Mouse (Mus musculus): ENCODE measurements at regions not wholly inside any gene's neighbourhood (a gene's known extent, or its start where the extent isn't known, plus 50 kb on each side); places are given as distances from the start of the nearest gene placed in this dataset.

- DNase-seq: no peak
- intact Hi-C loops (cut with DNase I; ENCODE audit: low total_unique reads): loop anchor here (5.0 to 10.0 kb wide), 2 partner anchors 613 to 816 kb away; partner anchors contain the start of gene Jag1
Observed at GRCm38 (mm10) chr2:137730472-137730931, 525.9 kb upstream of the Btbd3 start.

DNA sequence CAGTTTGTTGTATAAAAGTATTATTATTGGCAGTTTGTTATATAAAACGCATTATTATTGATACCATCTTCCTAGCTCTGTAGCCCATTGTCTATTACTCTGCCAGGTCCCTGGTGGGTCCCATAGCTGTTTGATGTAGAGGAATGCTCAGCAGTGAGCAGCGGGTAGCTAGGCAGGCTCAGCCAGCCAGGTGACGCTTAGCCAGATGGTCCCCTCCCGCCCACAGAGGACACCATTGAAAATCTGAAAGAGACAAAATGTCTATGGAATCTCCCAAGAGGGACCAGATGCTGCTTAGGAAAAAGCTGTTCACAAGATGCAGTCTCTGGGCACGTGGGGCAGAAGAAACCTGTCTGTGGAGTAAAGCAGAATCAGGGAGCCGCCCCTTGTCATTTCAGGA lies 526.5 kb upstream of the Btbd3 start:
- DNase-seq: no peak
- intact Hi-C loops (cut with DNase I; ENCODE audit: low total_unique reads): loop anchor here (5.0 to 10.0 kb wide), 2 partner anchors 613 to 815 kb away; partner anchors contain the start of gene Jag1

GRCm38 (mm10) chr2:137729207-137729606 lies 527.2 kb upstream of the Btbd3 start:
- intact Hi-C loops (cut with DNase I; ENCODE audit: low total_unique reads): no loop called here
- DNase-seq: no peak

- intact Hi-C loops (cut with DNase I; ENCODE audit: low total_unique reads): no loop called here
- DNase-seq: no peak
Observed at GRCm38 (mm10) chr2:137723651-137724050, 532.7 kb upstream of the Btbd3 start.

DNA sequence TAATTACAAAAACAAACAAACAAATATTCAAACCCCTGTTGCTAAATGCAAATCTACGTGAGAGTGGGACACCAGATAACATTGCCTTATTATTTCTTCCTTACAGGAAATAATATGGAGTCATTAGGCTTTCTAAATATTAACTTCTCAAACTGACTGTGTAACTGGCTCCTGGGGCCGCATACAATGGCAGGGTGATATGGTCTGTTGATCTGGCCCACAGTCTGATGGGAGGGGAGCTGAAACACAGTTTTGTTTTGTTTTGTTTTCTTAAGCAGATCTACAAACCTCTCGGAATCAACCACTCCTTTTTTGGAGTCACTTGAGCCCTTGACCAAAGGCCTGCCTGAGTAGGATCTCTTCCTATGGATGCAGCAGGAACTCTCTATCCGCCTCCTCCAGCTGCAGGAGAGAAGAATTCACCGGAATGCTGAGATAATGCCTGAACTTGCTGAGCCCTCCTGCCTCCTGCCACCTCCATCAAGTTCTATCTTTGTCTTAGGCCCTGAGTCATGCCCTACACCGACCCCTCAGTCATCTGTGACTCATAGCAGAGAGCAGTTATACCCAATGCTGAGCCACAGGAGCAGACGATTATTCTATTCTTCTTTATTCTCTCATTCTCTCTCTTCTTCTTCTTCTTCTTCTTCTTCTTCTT lies 534.5 kb upstream of the Btbd3 start:
- intact Hi-C loops (cut with DNase I; ENCODE audit: low total_unique reads): no loop called here
- DNase-seq: no peak

DNA sequence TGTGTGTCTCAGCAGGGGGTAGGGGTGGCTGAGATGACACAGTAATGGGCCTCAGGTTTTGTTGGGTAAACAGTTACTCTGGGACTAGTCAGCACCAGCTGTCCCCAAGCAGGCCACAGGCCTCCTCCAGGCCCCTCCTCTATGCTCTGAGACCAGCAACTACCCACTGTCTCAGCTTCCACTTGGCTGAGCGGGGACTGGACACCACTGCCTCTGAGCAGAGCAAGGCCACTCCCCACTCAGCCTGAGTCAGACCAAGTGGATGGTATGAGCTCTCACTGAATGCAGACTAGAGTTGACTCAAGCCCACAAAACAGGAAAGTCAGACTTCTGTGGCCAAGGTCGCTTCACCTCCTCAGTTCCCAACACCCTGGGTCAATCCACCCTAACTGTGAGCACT lies 540.5 kb upstream of the Btbd3 start:
- intact Hi-C loops (cut with DNase I; ENCODE audit: low total_unique reads): no loop called here
- DNase-seq: no peak

GRCm38 (mm10) chr2:137706528-137706988 lies 549.8 kb upstream of the Btbd3 start:
- no peak for DNase-seq
- intact Hi-C loops (cut with DNase I; ENCODE audit: low total_unique reads): no loop called here

DNA sequence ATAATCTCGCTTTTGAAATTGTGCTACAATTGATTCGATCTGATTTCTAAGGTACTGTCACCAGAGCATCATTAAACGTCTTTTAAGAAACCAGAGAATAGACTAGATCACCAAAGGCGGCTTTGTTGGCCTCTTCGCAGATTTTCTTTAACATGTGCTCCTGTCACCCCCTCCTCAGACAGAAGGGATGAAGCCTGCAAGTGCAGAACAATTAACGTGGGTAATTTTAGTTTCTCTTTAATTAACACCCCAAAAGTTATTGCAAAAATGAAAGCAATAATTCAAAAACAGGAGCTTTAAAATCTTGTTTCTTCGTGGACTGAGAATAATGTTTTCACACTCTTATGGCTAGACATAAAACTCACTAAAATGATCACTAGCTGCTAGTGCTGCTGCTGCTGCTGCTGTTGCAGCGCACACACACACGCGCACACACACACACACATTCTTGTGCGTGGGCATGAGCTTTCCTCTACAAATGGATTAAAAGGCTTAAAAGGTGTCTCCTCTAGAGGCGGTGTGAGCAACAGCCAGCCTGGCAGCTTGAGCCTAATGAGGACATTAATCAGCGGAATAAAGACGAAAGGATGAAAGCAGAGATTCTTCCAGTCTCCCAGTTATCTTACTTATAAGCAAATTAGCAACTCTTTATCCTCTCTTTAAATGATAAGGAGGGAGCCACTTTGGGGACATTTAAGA lies 550.5 kb upstream of the Btbd3 start:
- DNase-seq: no peak
- intact Hi-C loops (cut with DNase I; ENCODE audit: low total_unique reads): no loop called here

DNA sequence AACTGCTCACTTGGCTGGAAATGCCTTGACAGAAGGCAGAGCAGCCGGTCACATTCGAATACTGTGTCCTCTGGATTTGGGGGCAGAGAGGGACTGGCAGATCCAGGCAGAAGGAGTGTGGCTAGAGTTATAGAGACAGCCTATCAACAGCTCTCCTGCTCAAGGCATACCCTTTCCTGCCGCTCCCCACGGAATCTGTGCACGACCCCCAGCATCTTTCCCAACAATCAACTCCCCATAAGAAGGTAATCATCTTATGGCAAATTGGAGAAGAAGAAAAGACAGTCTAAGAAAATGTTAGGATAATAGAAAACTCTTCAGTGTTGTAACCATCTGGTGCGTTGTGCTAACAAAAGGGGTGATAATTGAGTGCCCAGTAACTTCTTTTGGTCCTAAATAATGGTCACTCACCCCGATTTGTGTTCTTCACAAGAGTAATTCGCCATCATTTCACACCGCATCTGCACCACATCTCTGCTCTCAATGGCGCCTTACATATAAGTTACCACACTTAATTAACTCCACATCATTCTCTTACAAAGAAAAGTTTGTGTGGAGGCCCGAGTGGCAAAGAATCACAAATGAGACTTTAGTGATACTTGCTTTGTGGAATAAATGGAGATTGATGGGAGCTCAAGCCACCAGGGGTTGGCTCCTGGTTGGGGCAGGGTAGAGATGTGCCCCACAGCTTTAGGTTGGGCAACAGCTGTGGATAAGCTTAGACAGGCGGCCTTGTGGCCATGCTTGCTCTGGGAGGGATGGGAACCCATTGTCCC lies 551.2 kb upstream of the Btbd3 start:
- DNase-seq: no peak
- intact Hi-C loops (cut with DNase I; ENCODE audit: low total_unique reads): no loop called here

DNA sequence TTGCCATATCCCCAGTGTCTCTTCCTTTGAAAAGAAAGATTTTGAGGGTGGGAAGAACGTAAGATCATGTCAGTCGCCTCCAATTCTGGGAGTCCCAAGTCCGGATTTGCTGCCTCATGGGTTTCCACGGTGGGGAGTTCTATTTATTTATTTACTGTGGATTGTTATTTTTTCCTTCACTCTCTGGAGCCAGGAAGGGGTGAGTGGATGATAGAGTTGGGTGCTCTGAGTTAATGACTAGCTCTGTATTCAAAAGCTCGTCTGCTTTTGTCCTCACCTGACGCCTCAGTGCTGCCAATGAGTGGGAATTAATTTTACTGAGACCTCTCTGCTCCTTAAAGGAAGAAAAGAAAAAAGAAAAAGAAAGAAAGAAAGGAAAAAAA lies 551.8 kb upstream of the Btbd3 start:
- intact Hi-C loops (cut with DNase I; ENCODE audit: low total_unique reads): no loop called here
- no peak for DNase-seq

- intact Hi-C loops (cut with DNase I; ENCODE audit: low total_unique reads): no loop called here
- no peak for DNase-seq
Observed at GRCm38 (mm10) chr2:137704051-137704450, 552.3 kb upstream of the Btbd3 start.

DNA sequence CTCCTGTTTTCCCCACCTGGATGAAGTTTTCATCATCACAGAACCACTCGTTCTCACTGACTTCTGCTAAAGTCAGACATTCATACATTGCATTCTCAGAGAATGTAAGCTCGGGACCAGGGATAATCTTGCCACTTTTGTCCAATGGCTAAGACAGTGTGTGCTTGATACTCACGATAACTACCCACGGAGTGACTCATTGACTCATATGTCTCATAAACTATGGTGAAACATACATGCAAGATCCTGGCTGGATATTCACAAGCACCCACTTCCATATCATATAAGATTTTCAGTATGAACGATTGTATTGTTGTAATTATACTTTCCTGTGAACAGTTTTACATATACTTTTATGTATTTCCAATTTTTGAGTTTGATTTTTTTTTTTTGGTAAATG lies 560.5 kb upstream of the Btbd3 start:
- DNase-seq: no peak
- intact Hi-C loops (cut with DNase I; ENCODE audit: low total_unique reads): no loop called here

DNA sequence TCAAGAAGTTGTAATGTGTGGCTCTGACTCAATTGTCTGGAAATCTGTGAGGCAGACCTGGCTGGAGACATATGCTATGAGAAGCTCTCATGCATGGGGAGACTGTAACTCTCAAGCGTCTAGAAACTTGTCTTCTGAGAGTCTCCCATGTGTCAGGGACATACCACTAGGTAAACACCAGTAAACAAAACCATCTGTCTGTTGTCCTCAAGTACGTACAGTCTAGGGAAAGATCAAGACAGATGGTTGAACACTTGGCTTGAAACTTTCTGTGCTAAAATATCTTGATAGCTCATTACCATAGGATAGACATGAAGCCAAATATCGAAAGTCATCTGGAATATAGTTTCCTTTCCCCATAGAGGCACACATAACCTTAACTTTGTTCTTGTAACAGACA lies 562.3 kb upstream of the Btbd3 start:
- no peak for DNase-seq
- intact Hi-C loops (cut with DNase I; ENCODE audit: low total_unique reads): no loop called here

- no peak for DNase-seq
Observed at GRCm38 (mm10) chr2:137687208-137687607, 569.2 kb upstream of the Btbd3 start.

GRCm38 (mm10) chr2:137686735-137687134 lies 569.6 kb upstream of the Btbd3 start:
- no peak for DNase-seq
- intact Hi-C loops (cut with DNase I; ENCODE audit: low total_unique reads): no loop called here

More at GRCm38 (mm10) chr2:137687208-137687607, 569.2 kb upstream of the Btbd3 start:
- intact Hi-C loops (cut with DNase I; ENCODE audit: low total_unique reads): no loop called here

DNA sequence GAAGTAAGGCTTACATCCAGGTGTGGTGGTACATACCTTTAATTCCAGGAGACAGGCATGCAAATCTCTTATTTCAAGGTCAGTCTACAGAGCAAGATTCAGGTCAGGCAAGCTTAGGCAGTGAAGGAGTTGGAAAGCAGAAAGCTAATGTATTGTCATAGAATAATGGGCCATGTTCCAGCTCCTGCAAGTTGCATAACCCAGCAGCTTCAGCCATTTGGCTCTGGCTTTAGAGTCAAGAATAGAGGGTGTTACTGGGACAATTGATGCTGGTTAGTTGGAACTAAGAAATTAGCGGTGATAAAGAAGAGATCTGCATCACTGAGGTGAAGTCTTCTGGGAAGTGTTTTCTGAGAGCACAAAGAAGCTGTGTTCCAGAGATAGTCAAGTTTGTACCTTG lies 565.3 kb upstream of the Jag1 start:
- no peak for DNase-seq
- intact Hi-C loops (cut with DNase I; ENCODE audit: low total_unique reads): no loop called here

DNA sequence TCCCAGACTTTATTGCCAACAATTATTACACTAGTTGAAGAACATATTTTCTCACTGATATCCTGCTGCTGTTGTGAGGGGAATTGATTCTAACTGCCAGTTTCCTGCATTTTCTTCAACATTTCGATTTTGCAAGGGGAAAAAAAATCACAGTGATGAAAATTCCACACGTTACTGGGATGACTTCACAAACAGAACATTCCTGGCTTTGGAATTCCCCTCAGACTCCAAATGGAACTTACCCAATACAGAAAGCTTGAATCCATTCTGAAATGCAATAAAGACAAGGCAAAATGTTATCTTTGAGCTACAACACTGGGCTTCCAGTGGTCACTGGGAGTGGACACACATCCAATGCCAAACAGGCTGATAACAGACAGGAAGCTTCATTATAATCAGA lies 546.7 kb upstream of the Jag1 start:
- intact Hi-C loops (cut with DNase I; ENCODE audit: low total_unique reads): no loop called here
- DNase-seq: no peak

DNA sequence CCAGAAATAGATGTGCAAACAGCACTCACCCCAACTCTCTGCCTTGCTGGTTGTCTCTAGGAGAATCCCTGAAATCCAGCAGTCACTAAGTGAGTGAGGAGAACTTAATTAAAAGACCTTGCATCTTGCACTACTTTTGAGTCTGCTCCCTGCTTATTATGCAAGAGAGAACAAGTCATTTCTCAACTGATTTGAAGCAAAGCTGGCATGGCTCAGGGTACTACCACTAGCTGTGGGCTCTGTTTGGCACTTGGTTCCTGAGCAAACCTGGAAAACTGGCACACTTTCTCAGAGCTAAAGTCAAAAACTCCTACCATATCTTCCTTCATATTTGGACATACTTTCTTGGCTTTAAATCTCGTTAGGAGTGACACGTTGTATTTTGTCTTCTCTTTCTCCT lies 545.8 kb upstream of the Jag1 start:
- no peak for DNase-seq
- intact Hi-C loops (cut with DNase I; ENCODE audit: low total_unique reads): no loop called here

DNA sequence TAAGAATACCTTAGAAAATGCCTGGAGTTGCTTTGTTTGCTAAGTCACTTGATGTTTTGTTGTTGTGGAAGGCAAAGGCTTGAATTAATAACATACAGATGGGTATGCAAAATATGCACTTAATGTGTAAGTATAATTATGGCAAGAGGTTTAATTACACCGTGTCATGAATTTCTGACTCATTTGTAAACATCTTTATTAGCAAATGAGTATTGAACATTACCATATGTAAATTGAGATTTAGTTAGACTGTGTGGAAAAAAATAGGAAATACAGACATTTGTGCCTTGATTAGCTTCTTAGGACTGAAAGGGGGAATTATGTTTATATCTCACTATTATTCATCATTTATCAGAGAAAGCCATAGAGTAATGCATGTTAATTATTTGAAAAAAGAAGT lies 544.0 kb upstream of the Jag1 start:
- intact Hi-C loops (cut with DNase I; ENCODE audit: low total_unique reads): no loop called here
- DNase-seq: no peak

DNA sequence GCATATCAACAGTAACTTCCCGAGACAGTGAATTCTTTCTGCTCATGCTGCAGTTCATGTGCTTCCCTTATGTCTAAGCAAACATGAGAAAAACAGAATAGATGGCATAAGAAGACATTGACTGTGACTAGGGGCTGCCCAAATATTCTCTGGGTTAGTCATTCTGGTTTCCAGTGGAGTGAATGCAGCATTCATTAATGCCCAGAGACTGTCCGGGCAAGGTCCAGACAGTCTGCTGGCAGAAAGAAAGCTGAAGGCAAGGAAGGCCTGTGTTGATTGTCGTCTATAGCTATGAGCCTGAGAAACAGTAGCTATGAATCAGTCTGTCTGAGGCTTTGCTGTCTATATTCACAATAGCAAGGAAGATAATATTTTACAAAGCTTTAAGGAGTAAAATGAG lies 537.9 kb upstream of the Jag1 start:
- intact Hi-C loops (cut with DNase I; ENCODE audit: low total_unique reads): no loop called here
- no peak for DNase-seq

All from gastrocnemius, postnatal 14 days (tissue).